Mouse (Mus musculus): ENCODE results near the gene Cd70. TPM values are rescaled to one million over a fixed set of nuclear protein-coding genes. Genes with fewer than 3 reads are reported as not detected.

The Cd70 gene
- polyA plus RNA-seq, 1 experiment from 2014 or later: not detected

- peak overlapping the region; percentile 42 for H3K4me2 ChIP-seq
- 0 out of 2 replicates have a peak, but pooled peaks have one; percentile 37 for ATAC-seq (replicated peaks; ENCODE audit: insufficient number of reproducible peaks, low FRiP score, low TSS enrichment)
- H3K9me3 ChIP-seq (replicated peaks; ENCODE audit: control insufficient read depth, low read length): no peaks in the 10 kb centered on the region
- no peaks in the 10 kb centered on the region for H3K4me1 ChIP-seq (ENCODE audit: control insufficient read depth, insufficient read depth, low read length)
- H3K9ac ChIP-seq (ENCODE audit: low read depth, low read length): no peak overlapping the region
- WGBS (ENCODE audit: insufficient replicate concordance): under 1% methylated on average over 11 of the region's 11 CpGs
- H3K4me3 ChIP-seq (ENCODE audit: low read depth, low read length): no peak overlapping the region
- H3K36me3 ChIP-seq (ENCODE audit: control insufficient read depth, insufficient read depth, low read length): no peaks in the 10 kb centered on the region
- H3K27me3 ChIP-seq (ENCODE audit: control insufficient read depth, insufficient read depth, low read length): no peaks in the 10 kb centered on the region
- no peak overlapping the region for H3K27ac ChIP-seq (ENCODE audit: low read depth, low read length)
Measured at GRCm38 (mm10) chr17:57096623-57096920, 53.0 kb downstream of the Cd70 start.

Other genes with a start within 250 kb of the Cd70 start
- 14.2 and 20.1 TPM in 2 replicates for gene Mllt1, start 214.4 kb downstream of the Cd70 start, polyA plus RNA-seq (2014; fragmentation: Nextera tagmentation; extraction: Ambion mirVana)
- not detected in 2 replicates for gene Acer1, start 167.7 kb downstream of the Cd70 start, polyA plus RNA-seq (2014; fragmentation: Nextera tagmentation; extraction: Ambion mirVana)
- gene Clpp, start 159.5 kb downstream of the Cd70 start, polyA plus RNA-seq (2014; fragmentation: Nextera tagmentation; extraction: Ambion mirVana): 124 and 130 TPM in 2 replicates
- 49.4 and 50.8 TPM in 2 replicates for gene Alkbh7, start 152.4 kb downstream of the Cd70 start, polyA plus RNA-seq (2014; fragmentation: Nextera tagmentation; extraction: Ambion mirVana)
- gene Pspn, start 149.8 kb downstream of the Cd70 start, polyA plus RNA-seq (2014; fragmentation: Nextera tagmentation; extraction: Ambion mirVana): 0.50 and 0.72 TPM in 2 replicates
- 40.0 and 41.3 TPM in 2 replicates for gene Gtf2f1, start 138.5 kb downstream of the Cd70 start, polyA plus RNA-seq (2014; fragmentation: Nextera tagmentation; extraction: Ambion mirVana)
- 0.17 and 0.18 TPM in 2 replicates for gene Gm17949, start 138.3 kb downstream of the Cd70 start, polyA plus RNA-seq (2014; fragmentation: Nextera tagmentation; extraction: Ambion mirVana)
- 28.8 and 33.5 TPM in 2 replicates for gene Khsrp, start 118.3 kb downstream of the Cd70 start, polyA plus RNA-seq (2014; fragmentation: Nextera tagmentation; extraction: Ambion mirVana)
- not detected in 2 replicates for gene Slc25a41, start 108.1 kb downstream of the Cd70 start, polyA plus RNA-seq (2014; fragmentation: Nextera tagmentation; extraction: Ambion mirVana)
- 0.31 and 0.72 TPM in 2 replicates for gene Crb3, start 90.7 kb downstream of the Cd70 start, polyA plus RNA-seq (2014; fragmentation: Nextera tagmentation; extraction: Ambion mirVana)
- 11.6 and 13.3 TPM in 2 replicates for gene Slc25a23, start 89.9 kb downstream of the Cd70 start, polyA plus RNA-seq (2014; fragmentation: Nextera tagmentation; extraction: Ambion mirVana)
- gene Dennd1c, start 71.3 kb downstream of the Cd70 start, polyA plus RNA-seq (2014; fragmentation: Nextera tagmentation; extraction: Ambion mirVana): 0.49 and 0.58 TPM in 2 replicates
- gene Tubb4a, start 62.0 kb downstream of the Cd70 start, polyA plus RNA-seq (2014; fragmentation: Nextera tagmentation; extraction: Ambion mirVana): 12.2 and 15.6 TPM in 2 replicates
- 5.5 and 6.7 TPM in 2 replicates for gene Tnfsf9, start 44.5 kb downstream of the Cd70 start, polyA plus RNA-seq (2014; fragmentation: Nextera tagmentation; extraction: Ambion mirVana)
- gene Tnfsf14, start 44.4 kb upstream of the Cd70 start, polyA plus RNA-seq (2014; fragmentation: Nextera tagmentation; extraction: Ambion mirVana): 0.27 and 0.46 TPM in 2 replicates
- 1.3 and 1.6 TPM in 2 replicates for gene C3, start 78.4 kb upstream of the Cd70 start, polyA plus RNA-seq (2014; fragmentation: Nextera tagmentation; extraction: Ambion mirVana)
- 24.0 and 24.7 TPM in 2 replicates for gene Gpr108, start 98.7 kb upstream of the Cd70 start, polyA plus RNA-seq (2014; fragmentation: Nextera tagmentation; extraction: Ambion mirVana)
- gene Trip10, start 99.7 kb upstream of the Cd70 start, polyA plus RNA-seq (2014; fragmentation: Nextera tagmentation; extraction: Ambion mirVana): 35.1 and 36.9 TPM in 2 replicates
- 1.7 and 2.2 TPM in 2 replicates for gene Vav1, start 129.3 kb upstream of the Cd70 start, polyA plus RNA-seq (2014; fragmentation: Nextera tagmentation; extraction: Ambion mirVana)
- gene Adgre1, start 208.9 kb upstream of the Cd70 start, polyA plus RNA-seq (2014; fragmentation: Nextera tagmentation; extraction: Ambion mirVana): 1.3 and 3.3 TPM in 2 replicates